Comparison of ENCODE assay signal across 28 mouse cellular contexts in genomic region chr3:120471878-120472444, GRCm38 (mm10).
DNase-seq lines count a peak whose midpoint lies in the region; ATAC-seq and TF ChIP-seq lines count a peak whose summit lies in the region.
"Had no signal": no experiment of that assay in that cellular context is flagged by ENCODE, and none has a peak within 500 bp of the region (broad histone marks: within the 10 kb centered on the region; RNA-seq: fewer than 3 reads in every experiment).

No protein-coding gene starts in this region.

- H3K36me3 ChIP-seq in forebrain, embryonic 13.5 days (ENCODE audit: poor library complexity, severe bottlenecking): no peaks in the 10 kb centered on the region
- no peaks in the 10 kb centered on the region for H3K36me3 ChIP-seq in forebrain, postnatal 0 days (ENCODE audit: insufficient read depth)
- no peaks in the 10 kb centered on the region for H3K36me3 ChIP-seq in neural tube, embryonic 11.5 days (ENCODE audit: control insufficient read depth, insufficient read depth, low read length)
- H3K36me3 ChIP-seq in neural tube, embryonic 15.5 days: no peaks in the 10 kb centered on the region
- H3K36me3 ChIP-seq in hindbrain, embryonic 13.5 days: no peaks in the 10 kb centered on the region
- no peaks in the 10 kb centered on the region for H3K36me3 ChIP-seq in midbrain, embryonic 15.5 days (replicated peaks)
- H3K36me3 ChIP-seq: heart, embryonic 10.5 days; heart, embryonic 15.5 days; limb, embryonic 10.5 days; limb, embryonic 15.5 days; liver, embryonic 13.5 days; neural tube, embryonic 13.5 days had no signal

- no peak overlapping the region for H3K4me2 ChIP-seq in forebrain, embryonic 13.5 days
- no peak overlapping the region for H3K4me2 ChIP-seq in forebrain, postnatal 0 days (ENCODE audit: low read depth)
- H3K4me2 ChIP-seq in neural tube, embryonic 11.5 days (ENCODE audit: low read depth): no peak overlapping the region
- no peak overlapping the region for H3K4me2 ChIP-seq in neural tube, embryonic 15.5 days
- H3K4me2 ChIP-seq in hindbrain, embryonic 13.5 days: no peak overlapping the region
- H3K4me2 ChIP-seq in midbrain, embryonic 15.5 days: 0 out of 2 replicates have a peak overlapping the region, but pooled peaks have one; percentile 8
- H3K4me2 ChIP-seq: limb, embryonic 15.5 days; liver, embryonic 13.5 days; neural tube, embryonic 13.5 days had no signal

- peak; percentile 68; the same call in 1 of the 2 replicates for ATAC-seq in forebrain, embryonic 13.5 days
- ATAC-seq in forebrain, postnatal 0 days: no peak
- ATAC-seq in neural tube, embryonic 11.5 days (ENCODE audit: insufficient read depth, low FRiP score, low TSS enrichment): peak; percentile 31; the same call in 1 of the 2 replicates
- no peak for ATAC-seq in neural tube, embryonic 15.5 days (ENCODE audit: low FRiP score)
- 0 out of 2 replicates have a peak, but pooled peaks have one; percentile 67 for ATAC-seq in hindbrain, embryonic 13.5 days (ENCODE audit: low FRiP score)
- peak; percentile 72 for ATAC-seq in midbrain, embryonic 15.5 days (replicated peaks)
- ATAC-seq: intestine, postnatal 0 days had no signal

- no peak for DNase-seq in forebrain, postnatal 0 days
- no peak for DNase-seq in neural tube, embryonic 11.5 days (ENCODE audit: low spot score)
- DNase-seq in natural killer cell, adult 2 months (ENCODE audit: low spot score in 2 of 2): no peak
- no peak for DNase-seq in adrenal gland, postnatal 36 days
- DNase-seq: cerebellum, adult 18-20 months; gastrocnemius, postnatal 25 days; heart, adult 11 months; kidney, adult 9 months; kidney, postnatal 10 days; layer of hippocampus, adult 9-11 months; liver, embryonic 13.5 days; lung, adult 18-20 months; right cerebral cortex, adult 18-20 months; thymus, adult 18-20 months; thymus, postnatal 25 days had no signal

- H3K4me3 ChIP-seq in forebrain, embryonic 13.5 days: no peak overlapping the region
- H3K4me3 ChIP-seq in forebrain, postnatal 0 days (ENCODE audit: low read depth, low read length): no peak overlapping the region
- no peak overlapping the region for H3K4me3 ChIP-seq in neural tube, embryonic 11.5 days (ENCODE audit: low read depth, low read length)
- H3K4me3 ChIP-seq in neural tube, embryonic 15.5 days (replicated peaks): no peak overlapping the region
- no peak overlapping the region for H3K4me3 ChIP-seq in hindbrain, embryonic 13.5 days
- no peak overlapping the region for H3K4me3 ChIP-seq in midbrain, embryonic 15.5 days
- H3K4me3 ChIP-seq: erythroblast, embryonic 14.5 days; heart, embryonic 10.5 days; heart, embryonic 15.5 days; limb, embryonic 10.5 days; limb, embryonic 15.5 days; liver, embryonic 13.5 days; neural tube, embryonic 13.5 days had no signal

- TF ChIP-seq CTCF in forebrain, postnatal 0 days (IDR thresholded peaks at IDR 0.05; ENCODE audit: low read depth): no peak

- H3K9me3 ChIP-seq in forebrain, embryonic 13.5 days (replicated peaks): no peaks in the 10 kb centered on the region
- no peaks in the 10 kb centered on the region for H3K9me3 ChIP-seq in forebrain, postnatal 0 days (ENCODE audit: low read length)
- H3K9me3 ChIP-seq in neural tube, embryonic 11.5 days (ENCODE audit: control insufficient read depth, low read length): no peaks in the 10 kb centered on the region
- no peaks in the 10 kb centered on the region for H3K9me3 ChIP-seq in neural tube, embryonic 15.5 days (replicated peaks)
- H3K9me3 ChIP-seq in hindbrain, embryonic 13.5 days: no peaks in the 10 kb centered on the region
- no peaks in the 10 kb centered on the region for H3K9me3 ChIP-seq in midbrain, embryonic 15.5 days
- H3K9me3 ChIP-seq: heart, embryonic 10.5 days; heart, embryonic 15.5 days; limb, embryonic 10.5 days; limb, embryonic 15.5 days; liver, embryonic 13.5 days; neural tube, embryonic 13.5 days had no signal

- WGBS in forebrain, embryonic 13.5 days: 25% methylated on average over 2 of the region's 2 CpGs
- WGBS in forebrain, postnatal 0 days: 25% methylated on average over 2 of the region's 2 CpGs
- 53% methylated on average over 2 of the region's 2 CpGs for WGBS in neural tube, embryonic 11.5 days
- WGBS in neural tube, embryonic 15.5 days: 34% methylated on average over 2 of the region's 2 CpGs
- WGBS in hindbrain, embryonic 13.5 days: 7% methylated on average over 2 of the region's 2 CpGs
- WGBS in midbrain, embryonic 15.5 days: 25% methylated on average over 2 of the region's 2 CpGs

- H3K4me1 ChIP-seq in forebrain, embryonic 13.5 days: peaks cover 19% of the 10 kb centered on the region
- H3K4me1 ChIP-seq in forebrain, postnatal 0 days (ENCODE audit: insufficient read depth): peaks cover 6% of the 10 kb centered on the region; the same call in 1 of the 2 replicates
- H3K4me1 ChIP-seq in neural tube, embryonic 11.5 days (ENCODE audit: control insufficient read depth, insufficient read depth, low read length): no peaks in the 10 kb centered on the region
- H3K4me1 ChIP-seq in neural tube, embryonic 15.5 days: peaks cover 10% of the 10 kb centered on the region
- peaks cover 19% of the 10 kb centered on the region for H3K4me1 ChIP-seq in hindbrain, embryonic 13.5 days (replicated peaks)
- H3K4me1 ChIP-seq in midbrain, embryonic 15.5 days: peaks cover 19% of the 10 kb centered on the region
- H3K4me1 ChIP-seq: limb, embryonic 10.5 days; limb, embryonic 15.5 days; liver, embryonic 13.5 days had no signal

- H3K9ac ChIP-seq in forebrain, embryonic 13.5 days: no peak overlapping the region
- no peak overlapping the region for H3K9ac ChIP-seq in forebrain, postnatal 0 days
- H3K9ac ChIP-seq in neural tube, embryonic 11.5 days (ENCODE audit: low read length): no peak overlapping the region
- no peak overlapping the region for H3K9ac ChIP-seq in neural tube, embryonic 15.5 days (replicated peaks)
- no peak overlapping the region for H3K9ac ChIP-seq in hindbrain, embryonic 13.5 days
- H3K9ac ChIP-seq in midbrain, embryonic 15.5 days: 0 out of 2 replicates have a peak overlapping the region, but pooled peaks have one; percentile 6
- H3K9ac ChIP-seq: heart, embryonic 15.5 days; limb, embryonic 15.5 days; liver, embryonic 13.5 days; neural tube, embryonic 13.5 days had no signal

- H3K27me3 ChIP-seq in forebrain, embryonic 13.5 days: no peaks in the 10 kb centered on the region
- no peaks in the 10 kb centered on the region for H3K27me3 ChIP-seq in forebrain, postnatal 0 days (ENCODE audit: insufficient read depth, low read length)
- H3K27me3 ChIP-seq in neural tube, embryonic 11.5 days (ENCODE audit: control insufficient read depth, insufficient read depth, low read length): no peaks in the 10 kb centered on the region
- H3K27me3 ChIP-seq in neural tube, embryonic 15.5 days (replicated peaks): no peaks in the 10 kb centered on the region
- H3K27me3 ChIP-seq in hindbrain, embryonic 13.5 days: no peaks in the 10 kb centered on the region
- H3K27me3 ChIP-seq in midbrain, embryonic 15.5 days (replicated peaks): no peaks in the 10 kb centered on the region
- H3K27me3 ChIP-seq: heart, embryonic 15.5 days; limb, embryonic 15.5 days; liver, embryonic 13.5 days; neural tube, embryonic 13.5 days had no signal

- H3K27ac ChIP-seq in forebrain, embryonic 13.5 days: no peak overlapping the region
- no peak overlapping the region for H3K27ac ChIP-seq in forebrain, postnatal 0 days (ENCODE audit: low read depth, low read length)
- no peak overlapping the region for H3K27ac ChIP-seq in neural tube, embryonic 11.5 days (ENCODE audit: low read depth, low read length)
- no peak overlapping the region for H3K27ac ChIP-seq in neural tube, embryonic 15.5 days (replicated peaks)
- peak overlapping the region; percentile 74 for H3K27ac ChIP-seq in hindbrain, embryonic 13.5 days
- H3K27ac ChIP-seq in midbrain, embryonic 15.5 days: peak overlapping the region; percentile 63
- H3K27ac ChIP-seq: heart, embryonic 10.5 days; heart, embryonic 15.5 days; limb, embryonic 10.5 days; limb, embryonic 15.5 days; liver, embryonic 13.5 days; macrophage; neural tube, embryonic 13.5 days; stomach, postnatal 0 days had no signal

Comparison
In these comparisons a context has a peak if more than half of its experiments do, and no peak if none do; other contexts are left out.
1. ATAC-seq: peak in forebrain, embryonic 13.5 days (single experiment), neural tube, embryonic 11.5 days (single experiment), hindbrain, embryonic 13.5 days (single experiment) and midbrain, embryonic 15.5 days (single experiment); none in forebrain, postnatal 0 days (single experiment) and neural tube, embryonic 15.5 days (single experiment).
2. H3K27ac ChIP-seq: peak in hindbrain, embryonic 13.5 days (single experiment) and midbrain, embryonic 15.5 days (single experiment); none in forebrain, embryonic 13.5 days (single experiment), forebrain, postnatal 0 days (single experiment), neural tube, embryonic 11.5 days (single experiment) and neural tube, embryonic 15.5 days (single experiment).